ENCODE assay signal across 11 mouse cellular contexts in the genomic region with DNA sequence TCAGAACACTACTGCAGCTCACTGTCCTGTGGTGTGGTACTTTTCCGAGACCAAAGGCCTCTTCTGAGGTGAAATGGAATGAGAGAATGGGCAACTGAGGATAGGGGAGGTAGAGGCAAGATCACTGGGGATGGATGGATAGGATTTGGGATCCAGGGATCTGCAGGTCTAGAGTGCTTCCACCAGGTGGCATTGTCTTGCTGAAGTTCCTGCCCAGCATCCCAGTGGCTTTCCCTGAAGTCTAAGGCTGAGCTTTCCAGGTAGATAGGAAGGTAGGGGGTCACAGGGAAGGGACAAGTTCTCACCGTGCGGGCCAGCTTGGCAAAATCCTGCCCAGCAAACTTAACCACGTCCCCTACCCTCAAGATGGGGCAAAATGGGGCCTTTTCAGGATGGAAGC. TPM values are rescaled to one million over a fixed set of nuclear protein-coding genes. Genes with fewer than 3 reads are reported as not detected.
DNase-seq lines count a peak whose midpoint lies in the region; ATAC-seq and TF ChIP-seq lines count a peak whose summit lies in the region.
"Had no signal": no experiment of that assay in that cellular context is flagged by ENCODE, and none has a peak within 500 bp of the region (broad histone marks: within the 10 kb centered on the region; RNA-seq: fewer than 3 reads in every experiment).

No protein-coding gene starts in this region.

- H3K9ac ChIP-seq in heart, adult 2 months (ENCODE audit: low read depth, low read length), result no peak overlapping the region
- H3K9ac ChIP-seq in kidney, embryonic 15.5 days, result no peak overlapping the region

- no peaks in the 10 kb centered on the region for H3K36me3 ChIP-seq in heart, adult 2 months (ENCODE audit: control insufficient read depth, insufficient read depth, low read length)
- no peaks in the 10 kb centered on the region for H3K36me3 ChIP-seq in heart, embryonic 10.5 days
- no peaks in the 10 kb centered on the region for H3K36me3 ChIP-seq in kidney, embryonic 15.5 days

- TF ChIP-seq POLR2A in heart, adult 2 months (IDR thresholded peaks at IDR 0.05; ENCODE audit: insufficient read depth, low read depth, low read length), result no peak

- no peaks in the 10 kb centered on the region for H3K27me3 ChIP-seq in heart, adult 2 months (ENCODE audit: control insufficient read depth, insufficient read depth, low read length)
- H3K27me3 ChIP-seq in heart, embryonic 10.5 days (ENCODE audit: insufficient read depth, poor library complexity, severe bottlenecking), result no peaks in the 10 kb centered on the region
- H3K27me3 ChIP-seq in kidney, embryonic 15.5 days, result peaks cover 2% of the 10 kb centered on the region; the same call in 1 of the 2 replicates

- ATAC-seq in kidney, embryonic 15.5 days (replicated peaks; ENCODE audit: low FRiP score), result 0 out of 2 replicates have a peak, but pooled peaks have one; percentile 29
- ATAC-seq: midbrain, embryonic 16.5 days had no signal

- DNase-seq in heart, adult 2 months, result no peak
- DNase-seq in heart, embryonic 10.5 days (ENCODE audit: low spot score), result no peak
- DNase-seq in urinary bladder, postnatal 14 days (ENCODE audit: low spot score), result peak; percentile 20
- no peak for DNase-seq in urinary bladder, adult 18-20 months (ENCODE audit: low spot score in 2 of 2)
- DNase-seq in adrenal gland, postnatal 25 days, result no peak
- DNase-seq in thymus, postnatal 10 days (ENCODE audit: low spot score in 2 of 2), result no peak
- no peak for DNase-seq in spleen, postnatal 10 days (ENCODE audit: low spot score in 2 of 2)
- DNase-seq: thymus, postnatal 25 days had no signal

- no peaks in the 10 kb centered on the region for H3K79me2 ChIP-seq in heart, adult 2 months (replicated peaks; ENCODE audit: control insufficient read depth, insufficient read depth, low read length)

- H3K4me1 ChIP-seq in heart, adult 2 months (ENCODE audit: control insufficient read depth, insufficient read depth, low read length), result no peaks in the 10 kb centered on the region
- H3K4me1 ChIP-seq in heart, embryonic 10.5 days, result no peaks in the 10 kb centered on the region
- H3K4me1 ChIP-seq in kidney, embryonic 15.5 days, result no peaks in the 10 kb centered on the region

- 23% methylated on average over 4 of the region's 4 CpGs for WGBS in heart, adult 2 months
- 17% methylated on average over 4 of the region's 4 CpGs for WGBS in heart, embryonic 10.5 days
- 23% methylated on average over 4 of the region's 4 CpGs for WGBS in kidney, embryonic 15.5 days

- peak; percentile 72 for TF ChIP-seq CTCF in heart, adult 2 months (IDR thresholded peaks at IDR 0.05)

- H3K4me2 ChIP-seq in kidney, embryonic 15.5 days, result no peak overlapping the region

- TF ChIP-seq EP300 in heart, adult 2 months (IDR thresholded peaks at IDR 0.05; ENCODE audit: insufficient read depth, low read depth, low read length), result no peak

- H3K27ac ChIP-seq in heart, adult 2 months, result no peak overlapping the region
- H3K27ac ChIP-seq in heart, embryonic 10.5 days, result no peak overlapping the region
- no peak overlapping the region for H3K27ac ChIP-seq in kidney, embryonic 15.5 days

- intact Hi-C loops in heart, adult 2 months (cut with DNase I), result loop anchor here (1.0 to 5.0 kb wide), 2 partner anchors 224 to 540 kb away; no protein-coding TSS in a partner anchor

- no peak overlapping the region for H3K4me3 ChIP-seq in heart, adult 2 months
- H3K4me3 ChIP-seq in heart, embryonic 10.5 days, result no peak overlapping the region
- H3K4me3 ChIP-seq in kidney, embryonic 15.5 days (replicated peaks), result no peak overlapping the region

- no peaks in the 10 kb centered on the region for H3K9me3 ChIP-seq in heart, embryonic 10.5 days
- no peaks in the 10 kb centered on the region for H3K9me3 ChIP-seq in kidney, embryonic 15.5 days (replicated peaks)

RNA-seq across cellular contexts. Expression of a gene that starts 15.0 kb away (rescaled TPM):
- total RNA-seq in heart, adult 2 months (2021), result 10 to 100 TPM; 38.8 to 39.0 TPM
- 39.6 and 59.5 TPM in 2 replicates for polyA plus RNA-seq in heart, adult 2 months (2012; rRNA removed)
- 223 and 273 TPM in 2 replicates for polyA plus RNA-seq in heart, embryonic 10.5 days (2016; fragmentation: Nextera tagmentation; extraction: Ambion mirVana)
- 299 and 307 TPM in 2 replicates for polyA plus RNA-seq in kidney, embryonic 15.5 days (2015; fragmentation: Nextera tagmentation; extraction: Ambion mirVana)
- total RNA-seq in adrenal gland, postnatal 25 days (2021), result 132 and 136 TPM in 2 replicates

RNA-seq across cellular contexts. Expression of a gene that starts 15.2 kb away (rescaled TPM):
- under 1 TPM; 0.25 to 0.81 TPM for total RNA-seq in heart, adult 2 months (2021)
- polyA plus RNA-seq in heart, adult 2 months (2012; rRNA removed), result 0.39 and 0.79 TPM in 2 replicates
- polyA plus RNA-seq in heart, embryonic 10.5 days (2016; fragmentation: Nextera tagmentation; extraction: Ambion mirVana), result 1.1 and 1.6 TPM in 2 replicates
- 0.90 and 1.3 TPM in 2 replicates for polyA plus RNA-seq in kidney, embryonic 15.5 days (2015; fragmentation: Nextera tagmentation; extraction: Ambion mirVana)
- total RNA-seq in adrenal gland, postnatal 25 days (2021), result 0.76 and 2.2 TPM in 2 replicates

RNA-seq across cellular contexts. Expression of a gene that starts 25.8 kb away (rescaled TPM):
- 10 to 100 TPM; 56.9 to 59.1 TPM for total RNA-seq in heart, adult 2 months (2021)
- 40.7 and 54.1 TPM in 2 replicates for polyA plus RNA-seq in heart, adult 2 months (2012; rRNA removed)
- 24.7 and 25.9 TPM in 2 replicates for polyA plus RNA-seq in heart, embryonic 10.5 days (2016; fragmentation: Nextera tagmentation; extraction: Ambion mirVana)
- polyA plus RNA-seq in kidney, embryonic 15.5 days (2015; fragmentation: Nextera tagmentation; extraction: Ambion mirVana), result 29.2 and 39.2 TPM in 2 replicates
- 80.1 and 137 TPM in 2 replicates for total RNA-seq in adrenal gland, postnatal 25 days (2021)

RNA-seq across cellular contexts. Expression of a gene that starts 34.0 kb away (rescaled TPM):
- not detected for total RNA-seq in heart, adult 2 months (2021)
- not detected in 2 replicates for polyA plus RNA-seq in heart, adult 2 months (2012; rRNA removed)
- polyA plus RNA-seq in heart, embryonic 10.5 days (2016; fragmentation: Nextera tagmentation; extraction: Ambion mirVana), result 0.31 TPM in 1 of 2 replicates, not detected in the other
- not detected in 2 replicates for polyA plus RNA-seq in kidney, embryonic 15.5 days (2015; fragmentation: Nextera tagmentation; extraction: Ambion mirVana)
- total RNA-seq in adrenal gland, postnatal 25 days (2021), result not detected in 2 replicates
- total RNA-seq: layer of hippocampus, postnatal 10 days had no signal
- polyA plus RNA-seq: midbrain, embryonic 16.5 days had no signal

RNA-seq across cellular contexts. Expression of a gene that starts 41.8 kb away (rescaled TPM):
- not detected for total RNA-seq in heart, adult 2 months (2021)
- 0.14 and 0.44 TPM in 2 replicates for polyA plus RNA-seq in heart, adult 2 months (2012; rRNA removed)
- 0.64 TPM in 1 of 2 replicates, not detected in the other for polyA plus RNA-seq in heart, embryonic 10.5 days (2016; fragmentation: Nextera tagmentation; extraction: Ambion mirVana)
- 0.27 and 0.77 TPM in 2 replicates for polyA plus RNA-seq in kidney, embryonic 15.5 days (2015; fragmentation: Nextera tagmentation; extraction: Ambion mirVana)
- total RNA-seq in adrenal gland, postnatal 25 days (2021), result not detected in 2 replicates
- total RNA-seq: layer of hippocampus, postnatal 10 days had no signal
- polyA plus RNA-seq: midbrain, embryonic 16.5 days had no signal
